Mouse (Mus musculus): ENCODE data around the gene Ccr3.

- TF ChIP-seq ZNF384 (IDR thresholded peaks at IDR 0.05; ENCODE audit: low read depth, low read length) (no peak), JUND (conservative IDR thresholded peaks at IDR 0.05; ENCODE audit: low read depth, low read length) (no peak), CHD2 (IDR thresholded peaks at IDR 0.05; ENCODE audit: low read length) (no peak), CHD1 (IDR thresholded peaks at IDR 0.05; ENCODE audit: low read depth, low read length) (no peak), EP300 (IDR thresholded peaks at IDR 0.05; ENCODE audit: low read length) (no peak), MEF2A (IDR thresholded peaks at IDR 0.05; ENCODE audit: borderline replicate concordance, low read depth, low read length) (no peak), MYC (IDR thresholded peaks at IDR 0.05; ENCODE audit: low read depth, low read length) (no peak), E2F4 (IDR thresholded peaks at IDR 0.05; ENCODE audit: insufficient replicate concordance, low read depth, low read length) (no peak), POLR2A (IDR thresholded peaks at IDR 0.05; ENCODE audit: low read depth, low read length) (no peak), KAT2A (IDR thresholded peaks at IDR 0.05; ENCODE audit: insufficient replicate concordance, low read length) (no peak), SMC3 (IDR thresholded peaks at IDR 0.05; ENCODE audit: low read depth, low read length) (no peak), ZC3H11A (IDR thresholded peaks at IDR 0.05; ENCODE audit: low read depth, low read length) (no peak), CTCF (conservative IDR thresholded peaks at IDR 0.05 in 1 of 2, IDR thresholded peaks at IDR 0.05 in 1 of 2; ENCODE audit: low read depth in 2 of 2, low read length in 2 of 2) (no peak), MAX (IDR thresholded peaks at IDR 0.05; ENCODE audit: low read length) (no peak)
Observed at GRCm38 (mm10) chr9:124079803-124080202, 58.0 kb downstream of the Ccr3 start.

Data from CH12.LX (cell line).